Mouse (Mus musculus): ENCODE results near the gene Rbfox1. TPM values are rescaled to one million over a fixed set of nuclear protein-coding genes. Genes with fewer than 3 reads are reported as not detected.

The Rbfox1 gene
- polyA plus RNA-seq, 1 experiment from 2014 or later = 2.7 TPM

- ATAC-seq (ENCODE audit: insufficient number of reproducible peaks, insufficient read depth, low FRiP score, low read depth) = no peak
- no peaks in the 10 kb centered on the region for H3K9me3 ChIP-seq (ENCODE audit: control insufficient read depth, low read depth, low read length)
Observed at GRCm38 (mm10) chr16:7433296-7433695, 1548.1 kb downstream of the Rbfox1 start.

DNA sequence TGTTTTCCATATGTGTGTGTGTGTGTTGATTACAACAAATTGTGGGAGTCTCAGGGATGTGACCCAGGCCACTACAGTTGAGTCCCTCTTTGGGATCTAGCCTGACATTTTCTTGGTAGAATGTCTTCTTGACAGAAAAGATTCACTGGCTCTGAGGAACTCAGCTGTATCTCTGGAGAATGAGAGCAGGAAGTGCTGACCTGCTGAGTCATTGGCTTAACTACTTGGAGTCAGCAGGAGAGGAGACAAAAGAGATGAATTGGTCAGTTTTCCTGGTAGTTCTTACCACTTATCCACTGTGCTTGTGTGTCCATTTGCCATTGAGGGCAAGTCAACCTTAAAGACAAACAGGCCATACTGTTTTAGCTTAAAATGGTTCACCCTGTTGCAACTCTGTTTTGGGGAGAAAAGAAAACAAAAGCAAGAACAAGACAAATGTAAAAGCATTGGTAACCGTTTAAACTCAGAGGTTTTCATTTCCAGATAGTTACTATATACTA, 1561.7 kb downstream of the Rbfox1 start:
- H3K4me3 ChIP-seq (ENCODE audit: low read depth, low read length) = no peak overlapping the region
- H3K27me3 ChIP-seq (ENCODE audit: control insufficient read depth, insufficient read depth, low read length) = no peaks in the 10 kb centered on the region
- no peak overlapping the region for H3K27ac ChIP-seq (ENCODE audit: low read length)
- H3K36me3 ChIP-seq (ENCODE audit: control insufficient read depth, insufficient read depth, low read length) = no peaks in the 10 kb centered on the region
- no peaks in the 10 kb centered on the region for H3K4me1 ChIP-seq (ENCODE audit: control insufficient read depth, insufficient read depth, low read length)
- H3K9ac ChIP-seq (replicated peaks; ENCODE audit: low read depth, low read length) = no peak overlapping the region
- H3K4me2 ChIP-seq (replicated peaks; ENCODE audit: low read depth, low read length) = no peak overlapping the region
- 66% methylated on average over 1 of the region's 1 CpGs for WGBS
- H3K9me3 ChIP-seq (ENCODE audit: control insufficient read depth, low read depth, low read length) = no peaks in the 10 kb centered on the region
- no peak for ATAC-seq (ENCODE audit: insufficient number of reproducible peaks, insufficient read depth, low FRiP score, low read depth)

More at GRCm38 (mm10) chr16:7433296-7433695, 1548.1 kb downstream of the Rbfox1 start:
- H3K4me1 ChIP-seq (ENCODE audit: control insufficient read depth, insufficient read depth, low read length) = no peaks in the 10 kb centered on the region
- no peaks in the 10 kb centered on the region for H3K27me3 ChIP-seq (ENCODE audit: control insufficient read depth, insufficient read depth, low read length)
- no peak overlapping the region for H3K27ac ChIP-seq (ENCODE audit: low read length)
- no peak overlapping the region for H3K4me3 ChIP-seq (ENCODE audit: low read depth, low read length)
- no peaks in the 10 kb centered on the region for H3K36me3 ChIP-seq (ENCODE audit: control insufficient read depth, insufficient read depth, low read length)
- no peak overlapping the region for H3K9ac ChIP-seq (replicated peaks; ENCODE audit: low read depth, low read length)
- WGBS = 90% methylated on average over 6 of the region's 6 CpGs
- no peak overlapping the region for H3K4me2 ChIP-seq (replicated peaks; ENCODE audit: low read depth, low read length)

GRCm38 (mm10) chr16:7447718-7448649, 1562.8 kb downstream of the Rbfox1 start:
- Histone ChIP-seq H3K27ac (ENCODE audit: low read length) (no peak overlapping the region), H3K4me3 (ENCODE audit: low read depth, low read length) (no peak overlapping the region), H3K9me3 (ENCODE audit: control insufficient read depth, low read depth, low read length) (no peaks in the 10 kb centered on the region), H3K9ac (replicated peaks; ENCODE audit: low read depth, low read length) (no peak overlapping the region), H3K4me1 (ENCODE audit: control insufficient read depth, insufficient read depth, low read length) (no peaks in the 10 kb centered on the region), H3K36me3 (ENCODE audit: control insufficient read depth, insufficient read depth, low read length) (no peaks in the 10 kb centered on the region), H3K4me2 (replicated peaks; ENCODE audit: low read depth, low read length) (no peak overlapping the region), H3K27me3 (ENCODE audit: control insufficient read depth, insufficient read depth, low read length) (no peaks in the 10 kb centered on the region)
- ATAC-seq (ENCODE audit: insufficient number of reproducible peaks, insufficient read depth, low FRiP score, low read depth) = no peak
- WGBS = 60% methylated on average over 8 of the region's 8 CpGs

- ATAC-seq (ENCODE audit: insufficient number of reproducible peaks, insufficient read depth, low FRiP score, low read depth) = no peak
- WGBS = 90% methylated on average over 3 of the region's 3 CpGs
- no peak overlapping the region for H3K4me3 ChIP-seq (ENCODE audit: low read depth, low read length)
Observed at GRCm38 (mm10) chr16:7451193-7451592, 1566.0 kb downstream of the Rbfox1 start.

GRCm38 (mm10) chr16:7457571-7457970, 1572.4 kb downstream of the Rbfox1 start:
- Histone ChIP-seq H3K36me3 (ENCODE audit: control insufficient read depth, insufficient read depth, low read length) (no peaks in the 10 kb centered on the region), H3K27me3 (ENCODE audit: control insufficient read depth, insufficient read depth, low read length) (no peaks in the 10 kb centered on the region), H3K27ac (ENCODE audit: low read length) (no peak overlapping the region), H3K4me3 (ENCODE audit: low read depth, low read length) (no peak overlapping the region), H3K9ac (replicated peaks; ENCODE audit: low read depth, low read length) (no peak overlapping the region), H3K9me3 (ENCODE audit: control insufficient read depth, low read depth, low read length) (no peaks in the 10 kb centered on the region), H3K4me2 (replicated peaks; ENCODE audit: low read depth, low read length) (no peak overlapping the region), H3K4me1 (ENCODE audit: control insufficient read depth, insufficient read depth, low read length) (no peaks in the 10 kb centered on the region)
- 73% methylated on average over 4 of the region's 4 CpGs for whole genome bisulfite sequencing
- no peak for ATAC-seq (ENCODE audit: insufficient number of reproducible peaks, insufficient read depth, low FRiP score, low read depth)

More at GRCm38 (mm10) chr16:7451193-7451592, 1566.0 kb downstream of the Rbfox1 start:
- no peaks in the 10 kb centered on the region for H3K9me3 ChIP-seq (ENCODE audit: control insufficient read depth, low read depth, low read length)
- H3K4me1 ChIP-seq (ENCODE audit: control insufficient read depth, insufficient read depth, low read length) = no peaks in the 10 kb centered on the region
- no peaks in the 10 kb centered on the region for H3K27me3 ChIP-seq (ENCODE audit: control insufficient read depth, insufficient read depth, low read length)
- no peak overlapping the region for H3K27ac ChIP-seq (ENCODE audit: low read length)
- no peaks in the 10 kb centered on the region for H3K36me3 ChIP-seq (ENCODE audit: control insufficient read depth, insufficient read depth, low read length)
- no peak overlapping the region for H3K9ac ChIP-seq (replicated peaks; ENCODE audit: low read depth, low read length)
- H3K4me2 ChIP-seq (replicated peaks; ENCODE audit: low read depth, low read length) = no peak overlapping the region
